Mouse (Mus musculus) forebrain, embryonic 11.5 days (tissue): ENCODE measurements around the gene Ccdc169. TPM values are rescaled to one million over a fixed set of nuclear protein-coding genes. Genes with fewer than 3 reads are reported as not detected.
"Not testable (repeated sequence)": the region's sequence is repeated elsewhere in the genome, so short reads cannot be mapped to it uniquely, and the experiment has no call there.

Source experiments
- ATAC-seq: fragments of 200-750 bp; cut with Nextera tagmentation; replicated peaks from 2 replicates; pipeline ENCODE4 v1.8.0; 2017; ENCODE audit warnings: moderate TSS enrichment; ENCODE audit not compliant: low FRiP score
- DNase-seq: peaks from one replicate; pipeline ENCODE4 v3.0.0-alpha.2; 2017; ENCODE audit warnings: low spot score
- H3K27ac ChIP-seq: fragments of 300-500 bp; sonication (generic); 2 replicates; pipeline ENCODE4 v1.5.1; 2014; ENCODE audit warnings: low read depth, low read length
- H3K27me3 ChIP-seq: fragments of 300-500 bp; sonication (generic); 2 replicates; pipeline ENCODE4 v1.6.1; 2014; ENCODE audit warnings: mild to moderate bottlenecking, low read length, mixed read lengths; ENCODE audit not compliant: control insufficient read depth, insufficient read depth
- H3K36me3 ChIP-seq: fragments of 300-500 bp; sonication (generic); 2 replicates; pipeline ENCODE4 v1.6.1; 2014; ENCODE audit warnings: mild to moderate bottlenecking, low read length, moderate library complexity, mixed read lengths; ENCODE audit not compliant: control insufficient read depth, insufficient read depth
- H3K4me1 ChIP-seq: fragments of 300-500 bp; sonication (generic); replicated peaks from 2 replicates; pipeline ENCODE4 v1.6.1; 2014; ENCODE audit warnings: low read length, mixed read lengths; ENCODE audit not compliant: control insufficient read depth, insufficient read depth
- H3K4me2 ChIP-seq: fragments of 300-500 bp; sonication (generic); 2 replicates; pipeline ENCODE4 v1.6.1; 2014; ENCODE audit warnings: low read depth, mild to moderate bottlenecking, low read length, moderate library complexity, mixed read lengths; ENCODE audit not compliant: severe bottlenecking
- H3K4me3 ChIP-seq: fragments of 300-500 bp; sonication (generic); 2 replicates; pipeline ENCODE4 v1.5.1; 2014; ENCODE audit warnings: low read depth, low read length
- H3K9ac ChIP-seq: fragments of 300-500 bp; sonication (generic); 2 replicates; pipeline ENCODE4 v1.6.1; 2014; ENCODE audit warnings: low read length
- H3K9me3 ChIP-seq: fragments of 300-500 bp; sonication (generic); 2 replicates; pipeline ENCODE4 v1.6.1; 2016; ENCODE audit warnings: low read length, mixed read lengths; ENCODE audit not compliant: control insufficient read depth
- WGBS: fragments of 180-500 bp; shearing (Covaris S2); extraction: QIAGEN DNeasy Blood & Tissue Kit; methylation state at CpG from one replicate; pipeline ENCODE4 v1.1.7; 2014; 5-methylcytosine and 5-hydroxymethylcytosine counted together
- polyA plus RNA-seq: library from polyadenylated mRNA; unstranded; fragments of >200 nt; fragmentation: Nextera tagmentation; extraction: Ambion mirVana; gene quantifications from 2 replicates; pipeline ENCODE4 v1.2.1, GENCODE M21; 2014

Ccdc169 gene
- polyA plus RNA-seq, 1 experiment from 2014 or later: 0.08 TPM

DNA sequence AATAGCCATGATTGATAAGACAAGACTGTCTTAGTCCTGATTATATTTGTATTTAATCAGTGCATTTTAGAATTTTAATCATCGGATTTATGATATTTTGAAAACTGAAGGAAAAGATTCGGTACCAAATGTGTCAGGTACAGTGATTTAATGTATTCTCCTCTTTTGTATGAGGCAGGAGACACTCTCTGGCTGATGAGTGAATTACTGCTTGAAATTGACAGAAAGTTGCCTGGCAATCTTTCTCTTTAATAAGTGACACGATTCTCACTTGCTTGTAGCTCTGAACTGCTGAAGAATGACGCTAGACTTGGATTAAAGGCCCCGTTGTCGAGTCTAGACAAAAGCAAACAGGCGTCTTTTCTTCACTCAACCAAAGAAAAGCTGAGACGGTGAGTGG is 57.7 kb downstream of the Ccdc169 start:
- ATAC-seq (no peak), DNase-seq (no peak)
- Histone ChIP-seq H3K36me3 (no peaks in the 10 kb centered on the region), H3K4me2 (no peak overlapping the region), H3K9me3 (no peaks in the 10 kb centered on the region), H3K9ac (no peak overlapping the region), H3K27ac (no peak overlapping the region), H3K27me3 (no peaks in the 10 kb centered on the region), H3K4me1 (no peaks in the 10 kb centered on the region), H3K4me3 (no peak overlapping the region)
- 64% methylated on average over 8 of the region's 8 CpGs for WGBS

DNA sequence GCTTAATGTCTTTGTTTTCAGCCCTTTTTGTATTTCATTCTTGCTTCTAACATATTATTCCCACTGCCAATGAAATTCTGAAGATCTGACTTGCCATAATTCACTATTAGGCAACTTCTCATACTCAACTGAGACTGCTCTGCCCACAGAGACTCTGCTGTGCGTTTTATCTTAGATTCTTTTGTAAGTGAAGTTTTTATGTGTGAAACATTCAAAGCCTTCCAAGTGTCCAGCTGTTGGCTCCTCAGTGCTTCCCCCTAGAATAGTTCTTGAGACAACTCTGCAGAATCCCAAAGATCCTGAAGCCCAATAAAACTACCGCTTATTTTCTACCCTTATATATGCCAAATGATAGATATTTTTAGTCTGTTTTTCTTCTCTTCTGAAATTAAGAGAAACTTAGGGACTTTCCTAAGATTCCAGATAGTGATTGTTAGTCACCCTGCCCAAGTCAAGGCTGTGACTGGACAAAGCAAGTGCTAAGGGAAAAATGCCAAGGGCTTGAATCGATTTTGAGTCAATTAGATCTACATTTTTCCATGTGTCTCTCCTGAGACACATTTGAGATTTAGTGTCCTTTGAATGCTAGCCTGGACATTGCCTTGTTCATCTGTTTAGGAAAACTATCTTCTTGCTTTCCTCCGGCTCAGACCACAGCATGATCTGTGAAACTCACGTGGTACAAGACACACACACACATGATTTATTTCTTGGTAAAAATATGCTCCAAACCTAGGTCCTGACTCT is 58.6 kb downstream of the Ccdc169 start:
- Histone ChIP-seq H3K4me3 (no peak overlapping the region), H3K27me3 (no peaks in the 10 kb centered on the region), H3K9ac (no peak overlapping the region), H3K4me2 (no peak overlapping the region), H3K27ac (no peak overlapping the region), H3K9me3 (no peaks in the 10 kb centered on the region), H3K4me1 (no peaks in the 10 kb centered on the region), H3K36me3 (no peaks in the 10 kb centered on the region)
- ATAC-seq: no peak
- DNase-seq: no peak
- 88% methylated on average over 5 of the region's 5 CpGs for WGBS

GRCm38 (mm10) chr3:55196328-55196710 is 59.2 kb downstream of the Ccdc169 start:
- no peaks in the 10 kb centered on the region for H3K4me1 ChIP-seq
- no peak overlapping the region for H3K4me3 ChIP-seq
- H3K4me2 ChIP-seq: no peak overlapping the region
- H3K9me3 ChIP-seq: no peaks in the 10 kb centered on the region
- no peaks in the 10 kb centered on the region for H3K27me3 ChIP-seq
- WGBS: 89% methylated on average over 2 of the region's 2 CpGs
- no peak for ATAC-seq
- DNase-seq: no peak
- no peak overlapping the region for H3K9ac ChIP-seq
- H3K36me3 ChIP-seq: no peaks in the 10 kb centered on the region
- no peak overlapping the region for H3K27ac ChIP-seq

DNA sequence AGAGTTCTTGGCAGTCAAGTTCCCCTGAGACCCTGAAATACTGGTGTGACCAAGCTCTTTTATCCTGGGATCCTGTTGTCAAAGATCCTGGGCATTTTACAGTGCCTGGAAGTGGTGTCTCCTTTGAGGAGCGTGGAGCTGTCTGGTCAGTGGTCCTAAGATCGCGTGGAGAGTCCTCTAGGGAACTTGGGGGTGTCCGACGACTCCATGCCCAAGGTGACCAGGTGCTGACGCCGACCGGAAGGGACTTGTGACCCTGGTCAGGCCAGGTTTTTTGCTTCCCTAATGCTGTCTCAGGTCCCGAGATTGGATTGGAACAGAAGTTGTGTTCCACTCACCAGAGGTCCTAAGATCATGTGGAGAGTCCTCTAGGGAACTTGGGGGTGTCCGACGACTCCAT is 66.5 kb downstream of the Ccdc169 start:
- not testable (repeated sequence) for H3K27me3 ChIP-seq, H3K4me3 ChIP-seq, ATAC-seq, H3K9me3 ChIP-seq, H3K9ac ChIP-seq, H3K4me2 ChIP-seq, H3K4me1 ChIP-seq, H3K27ac ChIP-seq, DNase-seq, H3K36me3 ChIP-seq
- 91% methylated on average over 11 of the region's 11 CpGs for WGBS

DNA sequence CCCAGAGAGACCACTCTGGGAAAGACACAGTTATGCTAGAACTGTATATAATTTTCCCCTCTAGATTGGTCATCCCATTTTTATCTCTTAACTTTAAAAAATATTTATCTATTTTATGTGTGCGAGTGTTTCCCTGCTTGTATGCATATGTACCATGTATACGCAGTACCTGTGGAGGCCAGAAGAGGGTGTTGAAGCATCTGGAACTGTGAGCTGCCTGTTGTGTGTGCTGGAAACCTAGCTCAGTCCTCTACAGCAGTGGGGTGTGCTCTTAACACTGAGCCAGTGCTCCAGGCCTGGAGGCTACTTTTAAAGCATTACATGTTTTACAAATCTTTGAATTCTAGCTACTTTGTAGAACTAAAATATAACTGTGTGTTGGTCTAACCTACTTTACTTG is 69.3 kb downstream of the Ccdc169 start:
- H3K4me3 ChIP-seq: no peak overlapping the region
- no peak overlapping the region for H3K9ac ChIP-seq
- H3K27ac ChIP-seq: no peak overlapping the region
- no peaks in the 10 kb centered on the region for H3K4me1 ChIP-seq
- no peak for ATAC-seq
- H3K4me2 ChIP-seq: no peak overlapping the region
- H3K9me3 ChIP-seq: no peaks in the 10 kb centered on the region
- no peaks in the 10 kb centered on the region for H3K36me3 ChIP-seq
- WGBS: 94% methylated on average over 2 of the region's 2 CpGs
- H3K27me3 ChIP-seq: no peaks in the 10 kb centered on the region
- DNase-seq: no peak

GRCm38 (mm10) chr3:55207665-55208064 is 70.5 kb downstream of the Ccdc169 start:
- no peak overlapping the region for H3K27ac ChIP-seq
- H3K4me1 ChIP-seq: no peaks in the 10 kb centered on the region
- WGBS: 70% methylated on average over 6 of the region's 6 CpGs
- no peak overlapping the region for H3K9ac ChIP-seq
- no peak for ATAC-seq
- H3K27me3 ChIP-seq: no peaks in the 10 kb centered on the region
- no peaks in the 10 kb centered on the region for H3K36me3 ChIP-seq
- DNase-seq: no peak
- no peaks in the 10 kb centered on the region for H3K9me3 ChIP-seq
- no peak overlapping the region for H3K4me3 ChIP-seq
- H3K4me2 ChIP-seq: no peak overlapping the region

- Histone ChIP-seq H3K27ac (no peak overlapping the region), H3K9ac (no peak overlapping the region), H3K9me3 (no peaks in the 10 kb centered on the region), H3K27me3 (no peaks in the 10 kb centered on the region), H3K4me3 (no peak overlapping the region), H3K4me1 (no peaks in the 10 kb centered on the region), H3K36me3 (no peaks in the 10 kb centered on the region), H3K4me2 (no peak overlapping the region)
- ATAC-seq (no peak), DNase-seq (no peak)
- 28% methylated on average over 2 of the region's 2 CpGs for WGBS
These were observed 75.1 kb downstream of the Ccdc169 start for GRCm38 (mm10) chr3:55212254-55212653.

DNA sequence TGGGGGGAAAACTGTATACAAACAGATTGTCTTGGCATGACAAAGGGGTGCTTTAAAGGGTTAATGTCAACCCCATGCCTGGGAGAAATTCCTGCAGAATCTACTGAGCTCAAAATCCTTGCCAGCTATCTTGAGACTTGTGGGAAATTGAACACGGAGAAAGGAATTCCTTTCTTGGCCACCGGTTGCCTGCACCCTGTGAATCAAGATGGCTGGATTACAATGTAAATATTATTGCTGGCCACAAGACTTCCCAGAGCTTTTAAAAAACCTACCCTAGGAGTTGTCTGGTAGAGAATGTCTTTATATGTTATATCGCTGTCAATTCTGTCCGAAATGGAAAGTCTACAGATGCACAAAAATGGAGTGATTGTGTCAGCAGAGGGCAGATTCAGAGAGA is 76.6 kb downstream of the Ccdc169 start:
- Histone ChIP-seq H3K4me1 (no peaks in the 10 kb centered on the region), H3K4me3 (no peak overlapping the region), H3K27me3 (no peaks in the 10 kb centered on the region), H3K9ac (no peak overlapping the region), H3K4me2 (no peak overlapping the region), H3K9me3 (no peaks in the 10 kb centered on the region), H3K36me3 (no peaks in the 10 kb centered on the region), H3K27ac (no peak overlapping the region)
- ATAC-seq (no peak), DNase-seq (no peak)
- whole genome bisulfite sequencing: 62% methylated on average over 4 of the region's 4 CpGs

- Histone ChIP-seq H3K4me2 (no peak overlapping the region), H3K9ac (no peak overlapping the region)
These were observed 77.3 kb downstream of the Ccdc169 start for GRCm38 (mm10) chr3:55214413-55214812.

More at GRCm38 (mm10) chr3:55214413-55214812, 77.3 kb downstream of the Ccdc169 start:
- ATAC-seq: no peak
- H3K4me3 ChIP-seq: no peak overlapping the region
- no peak for DNase-seq
- H3K4me1 ChIP-seq: no peaks in the 10 kb centered on the region
- H3K27me3 ChIP-seq: no peaks in the 10 kb centered on the region
- no peaks in the 10 kb centered on the region for H3K36me3 ChIP-seq
- WGBS: 79% methylated on average over 6 of the region's 6 CpGs
- no peak overlapping the region for H3K27ac ChIP-seq
- no peaks in the 10 kb centered on the region for H3K9me3 ChIP-seq
